Mouse (Mus musculus) MEL (cell line): ENCODE measurements around the gene Cenpc1. TPM values are rescaled to one million over a fixed set of nuclear protein-coding genes. Genes with fewer than 3 reads are reported as not detected.

Experiments used
- DNase-seq: peaks from one replicate; pipeline ENCODE4 v3.0.0; 2011; ENCODE audit warnings: low read depth, low spot score
- H3K27ac ChIP-seq: 2 replicates; pipeline ENCODE4 v1.5.1; 2012; ENCODE audit warnings: low read depth, mild to moderate bottlenecking, control low read depth, low read length, moderate library complexity; ENCODE audit not compliant: control insufficient read depth
- H3K27me3 ChIP-seq, 2 experiments: fragments of 150-350 bp in 1 of 2; sonication (generic) in 1 of 2; 2 replicates each; pipeline ENCODE4 v1.6.1; 2012; ENCODE audit warnings: low read length in 2 of 2, mild to moderate bottlenecking in 2 of 2, improper control_type of control experiment in 1 of 2, moderate library complexity in 1 of 2; ENCODE audit not compliant: insufficient read depth in 2 of 2, control insufficient read depth in 1 of 2
- H3K36me3 ChIP-seq, 2 experiments: 2 replicates each; pipeline ENCODE4 v1.6.1; 2012 to 2014; ENCODE audit warnings: low read length in 2 of 2, improper control_type of control experiment in 1 of 2, inconsistent platforms in 1 of 2, mild to moderate bottlenecking in 1 of 2; ENCODE audit not compliant: insufficient read depth in 2 of 2, control insufficient read depth in 1 of 2
- H3K4me1 ChIP-seq, 2 experiments: fragments of 150-350 bp in 1 of 2; sonication (generic) in 1 of 2; 2 replicates each; pipeline ENCODE4 v1.6.1; 2012; ENCODE audit warnings: low read length in 2 of 2, improper control_type of control experiment in 1 of 2, mild to moderate bottlenecking in 1 of 2; ENCODE audit not compliant: insufficient read depth in 2 of 2, control insufficient read depth in 1 of 2
- H3K4me3 ChIP-seq, 2 experiments: fragments of 150-350 bp in 1 of 2; sonication (generic) in 1 of 2; 2 replicates each; pipeline ENCODE4 v1.5.1; 2012; ENCODE audit warnings: low read depth in 2 of 2, low read length in 2 of 2, mild to moderate bottlenecking in 2 of 2, moderate library complexity in 2 of 2, control low read depth in 1 of 2, improper control_type of control experiment in 1 of 2; ENCODE audit not compliant: control insufficient read depth in 1 of 2, insufficient read depth in 1 of 2
- H3K79me2 ChIP-seq: 2 replicates; pipeline ENCODE4 v1.6.1; 2012; ENCODE audit warnings: mild to moderate bottlenecking, low read length, moderate library complexity; ENCODE audit not compliant: control insufficient read depth, poor library complexity, insufficient read depth
- H3K9ac ChIP-seq: 2 replicates; pipeline ENCODE4 v1.6.1; 2012; ENCODE audit warnings: low read depth, mild to moderate bottlenecking, control low read depth, low read length, moderate library complexity; ENCODE audit not compliant: control insufficient read depth, poor library complexity, severe bottlenecking
- H3K9me3 ChIP-seq: fragments of 150-350 bp; sonication (generic); replicated peaks from 2 replicates; pipeline ENCODE4 v1.6.1; 2012; ENCODE audit warnings: mild to moderate bottlenecking, low read length, improper control_type of control experiment, moderate library complexity; ENCODE audit not compliant: insufficient read depth
- CTCF ChIP-seq, 3 experiments: IDR thresholded peaks in 2 of 3; conservative IDR thresholded peaks in 1 of 3; 2 replicates each; pipeline ENCODE4 v1.5.1; 2011 to 2012; ENCODE audit warnings: low read length in 3 of 3, low read depth in 2 of 3, mild to moderate bottlenecking in 2 of 3, improper control_type of control experiment in 1 of 3, inconsistent platforms in 1 of 3, mixed read lengths in 1 of 3, moderate library complexity in 1 of 3; ENCODE audit not compliant: control insufficient read depth in 1 of 3, insufficient read depth in 1 of 3, poor library complexity in 1 of 3, severe bottlenecking in 1 of 3
- HCFC1 ChIP-seq: IDR thresholded peaks from 2 replicates; pipeline ENCODE4 v1.6.1; 2012; ENCODE audit warnings: low read depth, mild to moderate bottlenecking, inconsistent platforms, low read length, improper control_type of control experiment, moderate library complexity
- JUND ChIP-seq: IDR thresholded peaks from 2 replicates; pipeline ENCODE4 v1.6.1; 2011; ENCODE audit warnings: low read depth, mild to moderate bottlenecking, improper control_type of control experiment, low read length
- MAX ChIP-seq: IDR thresholded peaks from 2 replicates; pipeline ENCODE4 v1.6.1; 2011; ENCODE audit warnings: low read length, improper control_type of control experiment
- MAZ ChIP-seq: IDR thresholded peaks from 2 replicates; pipeline ENCODE4 v1.6.1; 2012; ENCODE audit warnings: low read depth, mild to moderate bottlenecking, inconsistent platforms, low read length, improper control_type of control experiment
- MYB ChIP-seq: IDR thresholded peaks from 2 replicates; pipeline ENCODE4 v1.6.1; 2011; ENCODE audit warnings: mild to moderate bottlenecking, low read depth, low read length, improper control_type of control experiment
- NRF1 ChIP-seq: IDR thresholded peaks from 2 replicates; pipeline ENCODE4 v1.6.1; 2014; ENCODE audit warnings: low read depth, mild to moderate bottlenecking, inconsistent platforms, low read length, improper control_type of control experiment, moderate library complexity; ENCODE audit not compliant: poor library complexity, insufficient read depth, severe bottlenecking
- POLR2AphosphoS5 ChIP-seq: IDR thresholded peaks from 2 replicates; pipeline ENCODE4 v1.6.1; 2012; ENCODE audit warnings: low read depth, borderline replicate concordance, mild to moderate bottlenecking, inconsistent platforms, low read length, moderate library complexity, mixed read lengths
- RAD21 ChIP-seq: IDR thresholded peaks from 2 replicates; pipeline ENCODE4 v1.6.1; 2011; ENCODE audit warnings: mild to moderate bottlenecking, low read depth, low read length, improper control_type of control experiment
- RCOR1 ChIP-seq: IDR thresholded peaks from 2 replicates; pipeline ENCODE4 v1.6.1; 2012; ENCODE audit warnings: low read depth, mild to moderate bottlenecking, inconsistent platforms, low read length, improper control_type of control experiment
- SIN3A ChIP-seq: IDR thresholded peaks from 2 replicates; pipeline ENCODE4 v1.6.1; 2012; ENCODE audit warnings: low read length, improper control_type of control experiment, inconsistent platforms
- SMC3 ChIP-seq: IDR thresholded peaks from 2 replicates; pipeline ENCODE4 v1.6.1; 2011; ENCODE audit warnings: low read depth, low read length, improper control_type of control experiment
- USF2 ChIP-seq, 2 experiments: IDR thresholded peaks; 2 replicates each; pipeline ENCODE4 v1.6.1; 2011 to 2012; ENCODE audit warnings: improper control_type of control experiment in 2 of 2, low read length in 2 of 2, borderline replicate concordance in 1 of 2, inconsistent platforms in 1 of 2, low read depth in 1 of 2, mild to moderate bottlenecking in 1 of 2; ENCODE audit not compliant: insufficient read depth in 1 of 2
- polyA plus RNA-seq, 2 experiments: library from polyadenylated mRNA; stranded (reverse) in 1 of 2; unstranded in 1 of 2; fragments of >175 nt in 1 of 2; fragments of >200 nt in 1 of 2; gene quantifications; 2 replicates each; pipeline versions ENCODE4 v1.2.1 to v1.2.4; 2012; ENCODE audit warnings: low replicate concordance in 2 of 2, low read depth in 1 of 2; ENCODE audit not compliant: insufficient read length in 2 of 2, insufficient read depth in 1 of 2, missing spikeins in 1 of 2
- total RNA-seq: library from RNA; depleted of rRNA; stranded (reverse); fragments of 300-350 nt; gene quantifications from 2 replicates; pipeline ENCODE4 v1.2.3, GENCODE M21; 2012

Gene Cenpc1
- total and polyA plus RNA-seq, 3 experiments: 9.6 to 12.6 TPM; not detected in 1

- TF ChIP-seq JUND (no peak), NRF1 (no peak), RCOR1 (no peak), POLR2AphosphoS5 (no peak), MAZ (no peak), SIN3A (no peak)
These were observed 35.6 kb downstream of the Cenpc1 start (continued) for GRCm38 (mm10) chr5:86029820-86030219.

- TF ChIP-seq MYB (no peak), USF2 (IDR thresholded peaks at IDR 0.05; ENCODE audit: borderline replicate concordance in 1 of 2, insufficient read depth in 1 of 2, low read depth in 1 of 2, low read length in 2 of 2) (no peak), HCFC1 (no peak)
These were observed 68.6 kb downstream of the Cenpc1 start for GRCm38 (mm10) chr5:85996545-85997510.

GRCm38 (mm10) chr5:85994551-85994950, 70.8 kb downstream of the Cenpc1 start:
- no peaks in the 10 kb centered on the region for H3K36me3 ChIP-seq

More at GRCm38 (mm10) chr5:85996545-85997510, 68.6 kb downstream of the Cenpc1 start:
- no peak for DNase-seq
- Histone ChIP-seq H3K27ac (no peak overlapping the region), H3K79me2 (no peaks in the 10 kb centered on the region), H3K4me1 (no peaks in the 10 kb centered on the region), H3K27me3 (no peaks in the 10 kb centered on the region), H3K4me3 (no peak overlapping the region), H3K9me3 (no peaks in the 10 kb centered on the region), H3K36me3 (no peaks in the 10 kb centered on the region), H3K9ac (no peak overlapping the region)

More at GRCm38 (mm10) chr5:85994551-85994950, 70.8 kb downstream of the Cenpc1 start:
- Histone ChIP-seq H3K9ac (no peak overlapping the region), H3K27ac (no peak overlapping the region), H3K4me3 (no peak overlapping the region), H3K79me2 (no peaks in the 10 kb centered on the region), H3K4me1 (no peaks in the 10 kb centered on the region), H3K9me3 (no peaks in the 10 kb centered on the region), H3K27me3 (no peaks in the 10 kb centered on the region)
- TF ChIP-seq SMC3: peak; percentile 51
- peak; percentile 49 for TF ChIP-seq RAD21
- TF ChIP-seq MAX: no peak
- TF ChIP-seq CTCF (IDR thresholded peaks at IDR 0.05 in 2 of 3, conservative IDR thresholded peaks at IDR 0.05 in 1 of 3; ENCODE audit: control insufficient read depth in 1 of 3, insufficient read depth in 1 of 3, low read depth in 2 of 3, low read length in 3 of 3, poor library complexity in 1 of 3, severe bottlenecking in 1 of 3): peak in 2 of 3 experiments; percentile 15 to 53; a peak in 3 of 6 replicates
- DNase-seq: peak; percentile 18
